Mouse (Mus musculus): Measurements from ENCODE around the gene Nr1d1. TPM values are rescaled to one million over a fixed set of nuclear protein-coding genes. Genes with fewer than 3 reads are reported as not detected.

Gene Nr1d1
- polyA plus RNA-seq (2012; ENCODE audit: insufficient read depth, low replicate concordance) = 5.6 and 22.1 TPM in 2 replicates

GRCm38 (mm10) chr11:98774582-98775347 is at the start of gene Nr1d1:
Nr1d1 (minus strand) TSS chr11:98775333.
- TF ChIP-seq GATA1 (IDR thresholded peaks at IDR 0.05; ENCODE audit: borderline replicate concordance, low read length) (no peak), FLI1 (IDR thresholded peaks at IDR 0.05; ENCODE audit: low read length) (no peak)
- peaks cover 26% of the 10 kb centered on the region for H3K36me3 ChIP-seq (replicated peaks; ENCODE audit: low read length)
- peak within 1 kb of the TSS; percentile 92 for H3K4me3 ChIP-seq (replicated peaks)
- peaks cover 93% of the 10 kb centered on the region for H3K4me1 ChIP-seq
- no peaks in the 10 kb centered on the region for H3K27me3 ChIP-seq (replicated peaks)
- H3K9me3 ChIP-seq = no peaks in the 10 kb centered on the region

GRCm38 (mm10) chr11:98820968-98821367 is 45.8 kb upstream of the Nr1d1 start:
- peaks cover 96% of the 10 kb centered on the region for H3K36me3 ChIP-seq (replicated peaks; ENCODE audit: low read length)
- peaks cover 23% of the 10 kb centered on the region for H3K4me1 ChIP-seq
- H3K9me3 ChIP-seq = no peaks in the 10 kb centered on the region
- TF ChIP-seq GATA1 (IDR thresholded peaks at IDR 0.05; ENCODE audit: borderline replicate concordance, low read length) (no peak), FLI1 (IDR thresholded peaks at IDR 0.05; ENCODE audit: low read length) (no peak)
- no peaks in the 10 kb centered on the region for H3K27me3 ChIP-seq (replicated peaks)
- H3K4me3 ChIP-seq (replicated peaks) = no peak overlapping the region

- H3K9me3 ChIP-seq = no peaks in the 10 kb centered on the region
- TF ChIP-seq GATA1 (IDR thresholded peaks at IDR 0.05; ENCODE audit: borderline replicate concordance, low read length) (no peak), FLI1 (IDR thresholded peaks at IDR 0.05; ENCODE audit: low read length) (no peak)
- no peaks in the 10 kb centered on the region for H3K27me3 ChIP-seq (replicated peaks)
- H3K4me1 ChIP-seq = peaks cover 32% of the 10 kb centered on the region
- H3K4me3 ChIP-seq (replicated peaks) = no peak overlapping the region
- peaks cover 92% of the 10 kb centered on the region for H3K36me3 ChIP-seq (replicated peaks; ENCODE audit: low read length)
These were observed 41.6 kb upstream of the Nr1d1 start for GRCm38 (mm10) chr11:98816706-98817239.

GRCm38 (mm10) chr11:98810686-98811085 is 35.6 kb upstream of the Nr1d1 start:
- peak overlapping the region; percentile 94 for H3K4me3 ChIP-seq (replicated peaks)
- H3K36me3 ChIP-seq (replicated peaks; ENCODE audit: low read length) = peaks cover 70% of the 10 kb centered on the region
- H3K4me1 ChIP-seq = peaks cover 35% of the 10 kb centered on the region
- H3K27me3 ChIP-seq (replicated peaks) = no peaks in the 10 kb centered on the region
- H3K9me3 ChIP-seq = no peaks in the 10 kb centered on the region
- no peak for TF ChIP-seq FLI1 (IDR thresholded peaks at IDR 0.05; ENCODE audit: low read length)
- no peak for TF ChIP-seq GATA1 (IDR thresholded peaks at IDR 0.05; ENCODE audit: borderline replicate concordance, low read length)

GRCm38 (mm10) chr11:98809457-98810290 is 34.5 kb upstream of the Nr1d1 start:
- peak overlapping the region; percentile 94 for H3K4me3 ChIP-seq (replicated peaks)
- peaks cover 39% of the 10 kb centered on the region for H3K4me1 ChIP-seq
- H3K9me3 ChIP-seq = no peaks in the 10 kb centered on the region
- no peak for TF ChIP-seq GATA1 (IDR thresholded peaks at IDR 0.05; ENCODE audit: borderline replicate concordance, low read length)
- TF ChIP-seq FLI1 (IDR thresholded peaks at IDR 0.05; ENCODE audit: low read length) = no peak
- H3K36me3 ChIP-seq (replicated peaks; ENCODE audit: low read length) = peaks cover 72% of the 10 kb centered on the region
- H3K27me3 ChIP-seq (replicated peaks) = no peaks in the 10 kb centered on the region

GRCm38 (mm10) chr11:98808417-98808816 is 33.3 kb upstream of the Nr1d1 start:
- Histone ChIP-seq H3K27me3 (replicated peaks) (no peaks in the 10 kb centered on the region), H3K4me3 (replicated peaks) (peak overlapping the region; percentile 94), H3K36me3 (replicated peaks; ENCODE audit: low read length) (peaks cover 73% of the 10 kb centered on the region), H3K9me3 (no peaks in the 10 kb centered on the region), H3K4me1 (peaks cover 33% of the 10 kb centered on the region)
- TF ChIP-seq FLI1 (IDR thresholded peaks at IDR 0.05; ENCODE audit: low read length) (no peak), GATA1 (IDR thresholded peaks at IDR 0.05; ENCODE audit: borderline replicate concordance, low read length) (no peak)

- H3K36me3 ChIP-seq (replicated peaks; ENCODE audit: low read length) = peaks cover 87% of the 10 kb centered on the region
- peaks cover 28% of the 10 kb centered on the region for H3K4me1 ChIP-seq
- no peaks in the 10 kb centered on the region for H3K9me3 ChIP-seq
- TF ChIP-seq FLI1 (IDR thresholded peaks at IDR 0.05; ENCODE audit: low read length) (no peak), GATA1 (IDR thresholded peaks at IDR 0.05; ENCODE audit: borderline replicate concordance, low read length) (no peak)
- no peaks in the 10 kb centered on the region for H3K27me3 ChIP-seq (replicated peaks)
- H3K4me3 ChIP-seq (replicated peaks) = no peak within 1 kb of the TSS
These were observed 29.5 kb upstream of the Nr1d1 start, which contains the start of gene Casc3 for GRCm38 (mm10) chr11:98804605-98805004. Casc3 (plus strand) TSS chr11:98804905.

- no peaks in the 10 kb centered on the region for H3K9me3 ChIP-seq
- no peaks in the 10 kb centered on the region for H3K27me3 ChIP-seq (replicated peaks)
- peak overlapping the region; percentile 99 for H3K4me3 ChIP-seq (replicated peaks)
- TF ChIP-seq GATA1 (IDR thresholded peaks at IDR 0.05; ENCODE audit: borderline replicate concordance, low read length) (no peak), FLI1 (IDR thresholded peaks at IDR 0.05; ENCODE audit: low read length) (no peak)
- peaks cover 58% of the 10 kb centered on the region for H3K4me1 ChIP-seq
- H3K36me3 ChIP-seq (replicated peaks; ENCODE audit: low read length) = peaks cover 57% of the 10 kb centered on the region
These were observed 22.8 kb upstream of the Nr1d1 start for GRCm38 (mm10) chr11:98797909-98798308.

GRCm38 (mm10) chr11:98797306-98797705 is 22.2 kb upstream of the Nr1d1 start:
- Histone ChIP-seq H3K4me1 (peaks cover 64% of the 10 kb centered on the region), H3K9me3 (no peaks in the 10 kb centered on the region), H3K27me3 (replicated peaks) (no peaks in the 10 kb centered on the region), H3K36me3 (replicated peaks; ENCODE audit: low read length) (peaks cover 53% of the 10 kb centered on the region), H3K4me3 (replicated peaks) (peak overlapping the region; percentile 99)
- TF ChIP-seq GATA1 (IDR thresholded peaks at IDR 0.05; ENCODE audit: borderline replicate concordance, low read length) (no peak), FLI1 (IDR thresholded peaks at IDR 0.05; ENCODE audit: low read length) (no peak)
